Mouse (Mus musculus) left cerebral cortex, adult 2 months (tissue): ENCODE data around the gene Inha. TPM values are rescaled to one million over a fixed set of nuclear protein-coding genes. Genes with fewer than 3 reads are reported as not detected.

Experiments used
- DNase-seq, 2 experiments: peaks; one replicate each; pipeline ENCODE4 v3.0.0; 2021 to 2022; ENCODE audit warnings: low spot score in 2 of 2, mixed read lengths in 1 of 2; ENCODE audit errors: extremely low spot score in 1 of 2
- H3K27ac ChIP-seq: fragments of 200-600 bp; 2 replicates; pipeline ENCODE4 v1.8.1; 2022
- H3K4me3 ChIP-seq: fragments of 200-600 bp; 2 replicates; pipeline ENCODE4 v1.8.1; 2022
- CTCF ChIP-seq: fragments of 200-600 bp; IDR thresholded peaks from 2 replicates; pipeline ENCODE4 v1.8.1; 2022; ENCODE audit warnings: antibody characterized with exemption, mild to moderate bottlenecking, moderate library complexity
- intact Hi-C: fragments of 180-260 bp; cut with DNase I; formaldehyde crosslinking; loops from one replicate; pipeline ENCODE4 v1.15.1; 2025
- total RNA-seq, 2 experiments: library from RNA; stranded (reverse); gene quantifications; 2 replicates each; pipeline ENCODE4 v1.2.3; 2021

Inha gene
- total RNA-seq, 2 experiments from 2014 or later: 24.8 to 30.1 TPM

- intact Hi-C loops: no loop called here
- no peak for TF ChIP-seq CTCF
- H3K4me3 ChIP-seq: no peak overlapping the region
- no peak overlapping the region for H3K27ac ChIP-seq
- DNase-seq: no peak
Measured at GRCm38 (mm10) chr1:75492579-75493170, 14.2 kb upstream of the Inha start.

DNA sequence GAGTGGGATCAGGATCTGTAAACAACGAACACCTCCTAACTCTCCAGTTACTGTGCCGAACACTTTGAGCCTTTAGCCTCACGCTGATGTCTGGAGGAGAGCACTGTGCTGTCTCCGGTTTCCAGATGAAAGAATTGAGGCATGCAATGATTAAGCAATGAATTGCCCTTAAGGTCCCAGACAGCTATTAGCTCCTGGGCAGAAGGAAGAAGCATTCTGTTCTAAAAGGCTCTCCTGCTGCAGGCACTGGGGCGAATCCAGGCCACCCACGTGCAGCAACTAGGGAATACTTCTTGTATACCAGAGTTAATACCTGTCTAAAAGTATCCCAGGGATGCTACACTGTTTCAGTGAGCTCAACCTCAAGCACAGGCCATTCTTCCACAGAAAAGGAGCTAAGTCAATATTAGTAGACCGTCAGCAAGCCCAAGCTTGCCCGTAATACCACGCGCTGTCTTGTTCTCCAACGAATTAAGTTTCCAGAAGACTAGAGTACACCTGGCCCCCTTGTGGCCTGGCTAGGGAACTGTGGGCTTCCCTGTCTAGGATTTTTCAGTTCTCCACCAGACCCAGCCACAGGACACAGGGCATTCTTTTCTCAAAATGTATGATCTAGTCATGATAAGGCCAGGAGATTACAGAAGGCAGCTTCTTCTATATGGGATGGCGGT lies 11.9 kb upstream of the Inha start:
- peak in 1 of 2 experiments; percentile 49 for DNase-seq
- Histone ChIP-seq H3K27ac (no peak overlapping the region), H3K4me3 (no peak overlapping the region)
- intact Hi-C loops: no loop called here
- TF ChIP-seq CTCF: peak; percentile 87

DNA sequence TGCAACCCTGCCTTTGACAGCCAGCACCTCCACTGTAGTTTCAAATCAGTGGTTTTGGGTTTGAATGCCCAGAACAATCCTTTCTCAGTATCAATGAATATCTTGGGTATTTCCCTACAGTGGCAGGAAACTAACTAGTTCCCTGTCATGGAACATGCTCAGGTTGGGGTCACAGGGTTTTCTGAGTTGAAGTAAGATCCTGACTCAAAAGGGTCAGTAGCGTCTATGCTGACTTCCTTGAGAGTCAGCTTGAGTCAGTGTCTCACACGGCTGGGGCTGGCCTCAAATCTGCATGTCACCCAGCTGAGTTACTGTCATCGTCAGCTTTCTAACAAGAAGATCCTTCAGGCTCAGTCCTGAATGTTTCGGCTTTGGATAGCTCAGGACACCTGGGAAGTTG lies 8.0 kb upstream of the Inha start:
- Histone ChIP-seq H3K4me3 (no peak overlapping the region), H3K27ac (no peak overlapping the region)
- TF ChIP-seq CTCF: no peak
- intact Hi-C loops: no loop called here
- no peak for DNase-seq

DNA sequence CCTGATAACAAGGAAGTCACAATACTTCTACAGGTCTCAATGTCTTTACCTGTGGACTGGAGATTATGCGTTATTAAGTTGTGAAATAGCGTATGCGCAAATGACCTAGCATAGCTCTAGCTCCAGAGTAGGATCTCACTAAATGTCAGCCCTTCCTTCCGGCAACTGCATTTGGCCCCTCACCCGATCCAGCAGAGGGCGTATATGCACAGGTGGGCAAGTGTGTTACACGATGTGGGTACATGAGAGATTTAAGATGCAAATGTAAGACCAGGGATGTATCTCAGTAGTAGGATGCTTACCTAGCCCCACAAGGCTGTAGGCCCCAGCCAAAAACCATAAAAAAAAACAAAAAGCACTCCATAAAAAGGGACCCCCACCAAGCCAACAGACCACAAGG lies 7.4 kb upstream of the Inha start:
- no peak overlapping the region for H3K4me3 ChIP-seq
- no peak; the same call in 1 of the 2 replicates for TF ChIP-seq CTCF
- DNase-seq: no peak
- intact Hi-C loops: no loop called here
- no peak overlapping the region for H3K27ac ChIP-seq

DNA sequence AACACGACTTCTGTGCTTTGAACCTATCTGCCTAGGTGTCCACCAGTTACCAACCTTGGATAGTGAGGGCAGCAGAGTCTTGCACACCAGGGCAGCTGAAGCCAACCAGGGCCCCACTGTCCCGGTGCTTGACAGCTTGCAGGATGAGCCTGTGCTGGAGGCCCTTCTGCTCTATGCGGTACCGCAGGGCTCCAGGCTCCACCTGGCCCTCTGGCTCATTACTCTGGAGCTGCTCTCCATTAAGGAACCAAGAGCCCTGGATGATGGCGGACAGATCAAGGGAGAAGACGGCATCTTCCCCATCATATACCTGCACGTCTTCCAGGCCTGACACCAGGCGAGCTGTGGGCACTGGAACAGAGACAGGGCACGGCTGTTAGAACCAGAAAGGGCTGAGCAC lies 5.0 kb upstream of the Inha start:
- H3K27ac ChIP-seq: no peak overlapping the region
- intact Hi-C loops: no loop called here
- no peak for TF ChIP-seq CTCF
- DNase-seq: no peak
- H3K4me3 ChIP-seq: no peak overlapping the region

DNA sequence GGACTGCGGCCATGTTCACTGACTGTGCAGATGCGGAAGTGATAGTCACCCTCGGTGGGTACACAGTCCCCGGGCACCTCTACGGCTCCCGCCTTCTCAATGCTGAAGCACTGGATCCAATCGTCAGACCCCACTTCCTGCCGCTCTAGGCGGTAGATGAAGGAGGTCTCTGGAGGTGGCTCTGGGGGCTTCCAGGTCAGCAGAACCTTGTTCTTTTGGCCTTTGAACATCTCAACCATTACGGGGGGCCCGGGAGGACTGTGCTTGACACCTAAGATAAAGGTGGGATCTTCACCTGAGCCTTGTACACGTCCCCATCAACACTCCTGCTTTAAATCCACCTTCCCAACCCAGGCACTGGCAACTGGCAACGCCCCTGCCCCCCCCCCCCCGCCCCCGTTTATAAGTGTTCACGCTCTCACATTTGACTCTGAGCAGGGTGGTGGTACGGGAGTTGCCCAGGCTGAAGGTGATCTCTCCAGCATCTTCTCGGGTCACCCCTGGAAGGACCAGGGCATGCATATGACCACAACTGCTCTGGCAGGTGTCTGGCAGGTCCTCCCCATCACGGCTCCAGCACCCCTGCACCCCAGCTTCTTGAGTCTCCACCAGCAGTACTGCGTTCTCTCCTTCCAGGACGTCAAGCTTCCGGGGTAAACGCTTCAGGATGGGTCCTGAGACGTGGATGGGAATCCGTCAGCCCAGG lies 3.8 kb upstream of the Inha start:
- DNase-seq: no peak
- Histone ChIP-seq H3K4me3 (no peak overlapping the region), H3K27ac (no peak overlapping the region)
- TF ChIP-seq CTCF: no peak
- intact Hi-C loops: no loop called here

DNA sequence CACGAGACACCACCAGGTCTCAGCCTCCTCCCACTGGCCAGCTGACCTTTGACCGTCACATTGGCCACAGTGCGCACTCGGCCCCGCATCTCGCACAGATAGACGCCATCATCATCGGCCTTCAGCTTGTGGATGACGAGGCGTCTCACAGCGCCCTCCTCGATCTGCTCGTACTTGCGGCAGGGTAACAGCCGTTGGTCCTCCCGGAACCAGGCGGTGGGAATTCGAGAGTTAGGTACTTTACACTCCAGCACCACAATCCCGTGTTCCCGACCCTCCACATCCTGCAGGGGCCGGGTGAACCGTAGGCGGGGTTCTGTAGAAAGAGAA lies 3.3 kb upstream of the Inha start:
- no peak for DNase-seq
- Histone ChIP-seq H3K4me3 (no peak overlapping the region), H3K27ac (no peak overlapping the region)
- no peak for TF ChIP-seq CTCF
- intact Hi-C loops: no loop called here

DNA sequence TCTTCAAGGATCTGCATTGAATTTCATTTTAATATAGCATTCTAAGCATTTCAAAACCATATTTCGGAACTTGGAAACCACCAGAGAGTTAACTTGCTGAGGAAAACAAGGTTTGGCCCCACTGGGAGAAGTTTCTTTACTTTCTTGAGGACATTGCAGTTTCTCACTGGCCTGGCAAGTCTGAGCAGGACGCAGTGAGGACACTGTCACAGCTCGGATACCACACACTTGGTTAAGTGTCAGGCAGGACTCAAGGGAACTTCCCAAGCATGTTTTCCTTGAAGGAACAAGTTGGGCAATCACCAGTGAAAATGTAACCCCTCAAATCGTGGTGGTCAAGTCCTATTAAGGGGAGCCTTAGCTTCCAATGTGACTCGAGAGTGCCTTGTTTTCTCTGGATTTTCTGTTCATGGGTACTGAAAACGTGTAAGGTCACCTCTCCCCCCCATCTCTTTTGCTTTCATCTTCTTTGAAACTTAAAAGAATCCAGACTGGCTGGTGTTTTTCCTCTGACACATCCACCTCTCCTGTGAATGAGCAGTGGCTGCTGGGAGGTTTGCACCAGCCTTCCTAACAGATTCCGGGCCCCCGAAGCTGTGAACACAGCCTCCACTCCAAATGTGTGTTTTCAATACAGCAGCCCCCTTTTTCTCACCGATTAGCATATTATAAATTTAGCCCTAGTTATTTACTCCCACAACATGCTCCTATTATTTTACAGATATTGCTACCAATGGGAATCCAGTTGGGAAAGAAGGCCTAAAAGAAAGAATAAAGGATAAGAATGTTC lies 2.4 kb upstream of the Inha start:
- TF ChIP-seq CTCF: no peak
- intact Hi-C loops: loop anchor here (1.0 to 5.0 kb wide), 3 partner anchors 24 to 84 kb away; partner anchors contain the start of gene Slc4a3
- peak overlapping the region; percentile 86 for H3K4me3 ChIP-seq
- peak in 1 of 2 experiments; percentile 50 for DNase-seq
- H3K27ac ChIP-seq: peak overlapping the region; percentile 95

DNA sequence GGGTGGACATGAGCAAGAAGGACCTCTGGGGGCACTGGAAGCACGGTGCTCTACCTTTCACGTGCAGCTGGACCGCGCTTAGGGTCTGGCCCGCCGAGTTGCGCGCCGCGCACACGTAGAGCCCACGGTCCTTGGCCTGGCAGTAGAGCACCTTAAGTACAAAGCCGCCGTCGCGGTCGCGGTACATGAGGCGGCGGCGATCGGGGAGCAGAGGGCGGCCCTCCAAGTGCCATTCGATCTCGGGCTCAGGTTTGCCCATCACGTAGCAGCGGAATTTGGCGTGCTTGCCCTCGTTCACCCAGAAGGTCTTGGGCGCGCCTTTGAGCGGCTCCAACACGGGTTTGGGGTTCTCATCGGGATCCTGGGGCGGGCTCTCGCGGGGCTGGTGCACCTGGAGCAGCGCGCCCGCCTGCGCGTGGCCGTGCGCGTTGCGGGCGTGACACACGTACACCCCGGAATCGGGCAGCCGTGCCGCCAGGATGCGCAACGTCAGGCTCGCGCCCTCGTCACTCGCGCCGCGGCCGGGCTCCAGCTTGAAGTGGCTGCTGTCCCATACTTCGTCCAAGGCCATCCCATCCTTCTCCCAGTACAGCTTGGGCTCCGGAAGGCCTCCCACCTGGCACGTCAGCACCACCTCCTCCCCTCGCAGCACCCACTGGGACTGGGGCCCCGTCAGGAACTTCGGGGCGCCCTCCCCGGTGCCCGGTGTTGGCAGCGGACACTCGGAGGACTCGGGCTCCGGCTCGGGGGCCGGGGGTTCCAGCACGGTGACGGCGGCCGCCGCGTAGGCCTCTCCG lies 1.5 kb upstream of the Inha start:
- peak; percentile 83 to 86 for DNase-seq
- no peak for TF ChIP-seq CTCF
- H3K27ac ChIP-seq: peak overlapping the region; percentile 95
- intact Hi-C loops: loop anchor here (1.0 to 5.0 kb wide), 3 partner anchors 25 to 83 kb away; partner anchors contain the start of gene Slc4a3
- H3K4me3 ChIP-seq: peak overlapping the region; percentile 86

- TF ChIP-seq CTCF: no peak
- H3K4me3 ChIP-seq: peak within 1 kb of the TSS; percentile 86
- DNase-seq: peak; percentile 47 to 51
- intact Hi-C loops: loop anchor here (1.0 to 5.0 kb wide), 3 partner anchors 26 to 83 kb away; partner anchors contain the start of gene Slc4a3
- peak within 1 kb of the TSS; percentile 95 for H3K27ac ChIP-seq
Measured at GRCm38 (mm10) chr1:75505956-75506831, 683 bp upstream of the Inha start, which contains the start of gene Obsl1. Gene Obsl1 (minus strand): TSS chr1:75506452.
